Mouse (Mus musculus) cortical plate, adult 2 months (tissue): ENCODE results near the gene Olfr1218. TPM values are rescaled to one million over a fixed set of nuclear protein-coding genes. Genes with fewer than 3 reads are reported as not detected.
"Not testable (repeated sequence)": the region's sequence is repeated elsewhere in the genome, so short reads cannot be mapped to it uniquely, and the experiment has no call there.

ENCODE experiments used
- H3K27ac ChIP-seq: fragments of 200-500 bp; 2 replicates; pipeline ENCODE4 v1.5.1; 2012; ENCODE audit warnings: low read length, control low read depth, inconsistent platforms; ENCODE audit not compliant: insufficient read depth
- H3K4me1 ChIP-seq: fragments of 200-500 bp; 2 replicates; pipeline ENCODE4 v1.6.1; 2011; ENCODE audit warnings: low read length; ENCODE audit not compliant: control insufficient read depth, insufficient read depth
- H3K4me3 ChIP-seq: fragments of 200-500 bp; 2 replicates; pipeline ENCODE4 v1.5.1; 2011; ENCODE audit warnings: mild to moderate bottlenecking, low read length, control low read depth; ENCODE audit not compliant: insufficient read depth
- CTCF ChIP-seq: fragments of 200-500 bp; IDR thresholded peaks from 2 replicates; pipeline ENCODE4 v1.5.1; 2011; ENCODE audit warnings: mild to moderate bottlenecking, control low read depth, low read length; ENCODE audit not compliant: insufficient read depth; ENCODE audit errors: extremely low read depth
- POLR2A ChIP-seq: fragments of 200-500 bp; IDR thresholded peaks from 2 replicates; pipeline ENCODE4 v1.6.1; 2011; ENCODE audit warnings: mild to moderate bottlenecking, low read length, control low read depth; ENCODE audit not compliant: insufficient read depth; ENCODE audit errors: extremely low read depth
- polyA plus RNA-seq: library from polyadenylated mRNA; depleted of rRNA; stranded (reverse); fragments of >200 nt; gene quantifications from 2 replicates; pipeline ENCODE4 v1.2.3, GENCODE M21; 2012; rRNA removed

Gene Olfr1218
- polyA plus RNA-seq = not detected in 2 replicates

DNA sequence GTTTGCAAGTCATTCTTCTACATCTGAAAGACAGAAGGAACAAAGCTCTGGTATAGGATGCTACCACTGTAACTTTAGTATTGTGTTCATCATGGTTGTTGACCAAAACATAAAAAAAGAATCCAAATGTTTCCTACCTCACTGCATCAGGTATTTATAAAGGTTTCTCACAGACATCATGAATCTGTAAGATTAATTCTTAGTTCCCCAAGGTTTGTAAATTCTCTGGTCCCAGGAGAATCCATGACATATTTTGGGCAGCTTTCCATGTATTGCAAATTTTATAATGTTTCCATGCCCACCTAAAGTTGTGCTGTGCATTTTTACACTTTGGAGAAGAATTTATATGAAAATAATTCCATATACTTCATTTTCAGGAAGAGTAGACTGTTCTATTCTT lies at the start of gene Olfr1218:
Olfr1218 (minus strand) TSS at position 101 of the 400 bp plus-strand sequence.
- Histone ChIP-seq H3K4me3 (no peak within 1 kb of the TSS), H3K27ac (no peak within 1 kb of the TSS), H3K4me1 (no peaks in the 10 kb centered on the region)
- TF ChIP-seq CTCF (no peak), POLR2A (no peak)

DNA sequence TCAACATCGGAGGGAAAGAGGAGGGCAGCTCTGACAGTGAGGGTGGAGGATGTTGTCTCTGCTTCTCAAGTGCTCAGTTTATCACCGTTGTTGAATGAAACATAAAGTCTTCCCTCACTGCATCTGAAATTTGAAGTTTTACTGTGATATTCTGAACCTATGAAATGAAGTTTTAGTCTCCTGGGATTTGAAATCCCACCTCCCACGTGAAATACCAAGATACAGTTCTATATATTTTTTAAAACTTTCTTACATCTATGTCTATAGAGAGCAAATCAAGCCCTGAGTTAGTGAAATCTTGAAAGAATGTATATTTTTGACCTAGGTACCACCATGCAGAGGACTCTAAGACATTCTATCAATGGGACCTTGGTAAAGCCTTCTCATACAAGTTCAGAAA lies 45.7 kb upstream of the Olfr1218 start, which contains the start of gene Olfr1220:
Olfr1220 (minus strand) TSS at position 101 of the 400 bp plus-strand sequence.
- H3K27ac ChIP-seq = no peak within 1 kb of the TSS
- TF ChIP-seq POLR2A (no peak), CTCF (no peak)
- H3K4me1 ChIP-seq = no peaks in the 10 kb centered on the region
- H3K4me3 ChIP-seq = no peak within 1 kb of the TSS

DNA sequence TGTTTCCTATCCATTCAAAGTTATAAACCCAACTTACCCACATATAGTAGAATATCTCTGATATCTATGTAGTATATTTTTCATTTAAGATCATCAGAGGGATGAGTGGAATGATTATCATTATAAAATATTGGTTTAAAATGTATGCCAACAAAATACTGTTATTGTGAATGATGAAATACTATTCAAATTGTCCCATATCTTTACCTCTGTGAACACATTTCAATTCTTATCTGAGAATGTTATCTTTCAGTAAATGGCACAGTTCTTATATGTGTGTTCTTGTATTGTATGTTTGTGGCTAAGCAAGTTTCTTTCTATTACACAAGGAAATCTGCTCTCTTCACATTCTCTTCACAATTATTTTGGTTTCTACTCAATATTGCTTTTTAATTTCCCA lies 44.7 kb upstream of the Olfr1218 start:
- H3K4me3 ChIP-seq = no peak overlapping the region
- H3K4me1 ChIP-seq = no peaks in the 10 kb centered on the region
- no peak overlapping the region for H3K27ac ChIP-seq
- TF ChIP-seq POLR2A (no peak), CTCF (no peak)

DNA sequence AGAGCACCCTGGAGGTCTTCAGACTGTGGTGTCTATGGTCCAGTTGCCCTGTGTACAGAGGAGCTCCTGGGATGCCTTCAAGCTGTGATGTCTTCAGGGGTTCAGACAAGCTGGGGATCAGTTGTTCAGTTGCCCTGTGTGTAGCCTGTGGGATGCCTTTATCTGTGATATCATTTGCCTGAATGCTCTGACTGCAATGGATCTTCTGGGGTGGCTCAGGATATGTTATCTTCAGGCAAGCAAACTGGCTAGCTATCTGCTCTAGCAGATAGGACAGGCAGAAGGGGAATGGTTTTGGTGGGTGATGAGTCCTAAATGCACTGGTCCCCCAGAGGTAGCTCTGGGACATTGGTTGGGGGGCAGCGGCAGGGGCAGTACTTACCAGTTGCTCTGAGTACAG lies 32.9 kb upstream of the Olfr1218 start:
- no peaks in the 10 kb centered on the region for H3K4me1 ChIP-seq
- TF ChIP-seq POLR2A = no peak
- no peak for TF ChIP-seq CTCF
- no peak overlapping the region for H3K4me3 ChIP-seq
- H3K27ac ChIP-seq = no peak overlapping the region

DNA sequence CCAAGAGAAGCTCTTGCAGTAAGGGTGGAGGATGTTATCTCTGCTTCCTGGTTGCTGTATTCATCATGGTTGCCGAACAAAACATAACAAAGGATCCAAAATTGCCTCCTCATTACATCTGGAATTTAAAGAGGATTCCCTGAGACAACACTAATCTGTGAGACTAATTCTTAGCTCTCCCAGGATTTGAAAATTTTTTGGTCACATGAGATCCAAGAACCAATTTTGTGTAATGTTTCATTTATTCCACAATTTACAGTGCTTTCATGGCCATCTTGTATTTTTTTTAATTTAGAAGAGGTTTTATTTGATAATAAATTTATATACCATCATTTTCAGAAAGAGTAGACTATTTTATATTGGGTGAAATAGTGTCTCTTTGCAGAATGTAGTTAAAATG lies 22.4 kb upstream of the Olfr1218 start, which contains the start of gene Olfr1219:
Olfr1219 (minus strand) TSS at position 101 of the 400 bp plus-strand sequence.
- TF ChIP-seq POLR2A (no peak), CTCF (no peak)
- Histone ChIP-seq H3K4me1 (no peaks in the 10 kb centered on the region), H3K4me3 (no peak within 1 kb of the TSS), H3K27ac (no peak within 1 kb of the TSS)

DNA sequence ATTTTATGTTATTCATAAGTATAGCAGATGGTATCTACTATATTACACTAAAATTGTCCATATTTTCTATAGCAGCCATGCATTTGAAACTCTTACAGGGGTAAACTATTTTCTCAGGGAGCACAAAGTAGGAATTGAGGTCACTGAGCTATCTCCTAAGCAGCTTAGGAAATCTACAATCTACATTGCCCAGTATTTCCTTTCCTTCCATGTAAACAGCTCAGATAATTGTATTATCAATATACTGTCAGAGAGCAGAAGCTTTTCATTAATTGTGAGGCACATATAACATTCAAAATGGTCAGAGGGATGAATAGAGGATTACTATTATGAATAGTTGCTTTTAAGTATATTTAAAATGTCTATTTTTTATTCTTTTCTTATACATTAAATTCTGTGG lies 20.5 kb upstream of the Olfr1218 start:
- H3K4me3 ChIP-seq = no peak overlapping the region
- TF ChIP-seq POLR2A (no peak), CTCF (no peak)
- H3K27ac ChIP-seq = no peak overlapping the region
- no peaks in the 10 kb centered on the region for H3K4me1 ChIP-seq

DNA sequence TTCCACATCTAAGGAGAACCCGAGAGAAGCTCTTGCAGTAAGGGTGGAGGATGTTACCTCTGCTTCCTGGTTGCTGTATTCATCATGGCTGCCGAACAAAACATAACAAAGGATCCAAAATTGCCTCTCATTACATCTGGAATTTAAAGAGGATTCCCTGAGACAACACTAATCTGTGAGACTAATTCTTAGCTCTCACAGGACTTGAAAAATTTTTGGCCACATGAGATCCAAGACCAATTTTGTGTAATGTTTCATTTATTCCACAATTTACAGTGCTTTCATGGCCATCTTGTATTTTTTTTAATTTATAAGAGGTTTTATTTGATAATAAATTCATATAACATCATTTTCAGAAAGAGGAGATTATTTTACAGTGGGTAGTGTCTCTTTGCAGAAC lies 29.0 kb downstream of the Olfr1218 start, which contains the start of gene Olfr1217:
Olfr1217 (minus strand) TSS at position 101 of the 400 bp plus-strand sequence.
- Histone ChIP-seq H3K4me1 (no peaks in the 10 kb centered on the region), H3K4me3 (no peak within 1 kb of the TSS), H3K27ac (no peak within 1 kb of the TSS)
- TF ChIP-seq POLR2A = no peak
- TF ChIP-seq CTCF = no peak

DNA sequence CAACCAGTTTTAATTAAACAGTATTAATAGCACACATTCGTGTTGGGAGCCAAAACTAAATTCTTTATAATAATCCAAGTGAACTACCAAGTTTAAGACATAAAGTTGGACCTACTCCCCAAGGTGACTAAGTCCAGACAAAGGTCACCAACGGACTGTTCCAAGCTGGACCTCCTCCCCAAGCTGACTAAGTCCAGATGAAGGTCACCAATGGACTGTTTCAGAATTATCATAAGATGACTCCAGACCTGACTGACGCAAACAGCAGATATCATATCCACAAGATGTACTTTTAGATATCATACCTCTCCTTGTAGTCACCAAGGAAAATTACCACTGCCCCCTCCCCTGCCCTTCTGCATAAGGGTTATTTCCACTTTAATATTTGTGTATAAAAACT lies 39.6 kb downstream of the Olfr1218 start:
- not testable (repeated sequence) for H3K27ac ChIP-seq, H3K4me1 ChIP-seq, H3K4me3 ChIP-seq

DNA sequence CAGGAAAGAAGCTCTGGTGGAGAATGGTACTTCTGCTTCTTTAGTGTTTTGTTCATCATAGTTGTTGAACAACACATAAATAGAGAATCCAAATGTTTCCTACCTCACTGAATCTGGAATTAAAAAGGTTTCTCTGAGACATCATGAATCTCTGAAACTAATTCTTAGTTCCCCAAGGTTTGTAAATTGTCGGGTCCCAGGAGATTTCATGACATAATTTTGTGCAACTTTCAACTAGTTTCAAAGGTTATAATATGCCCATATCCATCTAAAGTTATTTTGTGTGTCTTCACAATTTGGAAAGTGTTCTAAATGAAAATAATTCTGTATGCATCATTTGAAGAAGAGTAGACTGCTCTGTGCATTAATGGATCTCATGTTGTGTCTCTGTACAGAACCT lies 42.7 kb downstream of the Olfr1218 start, which contains the start of gene Olfr1216:
Olfr1216 (minus strand) TSS at position 101 of the 400 bp plus-strand sequence.
- TF ChIP-seq POLR2A (no peak), CTCF (no peak)
- H3K27ac ChIP-seq = no peak within 1 kb of the TSS
- H3K4me3 ChIP-seq = no peak within 1 kb of the TSS
- H3K4me1 ChIP-seq = no peaks in the 10 kb centered on the region

DNA sequence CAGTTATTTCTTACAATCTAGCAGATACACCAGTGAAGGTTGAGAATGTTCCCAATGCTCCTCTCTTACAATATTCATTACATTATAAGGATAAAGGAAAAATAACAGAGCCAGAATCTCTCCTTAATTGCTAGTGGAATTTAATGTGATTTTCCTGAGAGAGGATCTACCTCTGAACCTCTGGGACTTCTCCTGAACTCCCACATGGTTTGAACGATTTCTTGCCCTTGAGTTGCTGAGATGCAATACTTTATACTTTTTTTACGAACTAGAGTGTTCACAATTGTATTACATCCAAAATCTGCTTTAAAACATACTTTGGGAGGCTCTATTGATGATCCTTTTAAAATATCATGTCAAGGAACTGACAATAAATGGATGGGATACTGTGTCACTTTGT lies 54.1 kb downstream of the Olfr1218 start, which contains the start of gene Olfr1215:
Olfr1215 (minus strand) TSS at position 101 of the 400 bp plus-strand sequence.
- H3K27ac ChIP-seq = no peak within 1 kb of the TSS
- H3K4me3 ChIP-seq = no peak within 1 kb of the TSS
- TF ChIP-seq POLR2A (no peak), CTCF (no peak)
- H3K4me1 ChIP-seq = no peaks in the 10 kb centered on the region

Other genes starting within 250 kb of the Olfr1218 start
- not detected in 2 replicates for gene Olfr1202, start 246.7 kb downstream of the Olfr1218 start, polyA plus RNA-seq
- not detected in 2 replicates for gene Olfr1205, start 231.4 kb downstream of the Olfr1218 start, polyA plus RNA-seq
- not detected in 2 replicates for gene Olfr1204, start 211.9 kb downstream of the Olfr1218 start, polyA plus RNA-seq
- gene Olfr1206, start 198.0 kb downstream of the Olfr1218 start, polyA plus RNA-seq = not detected in 2 replicates
- gene Olfr1208, start 158.9 kb downstream of the Olfr1218 start, polyA plus RNA-seq = not detected in 2 replicates
- gene Olfr1209, start 146.0 kb downstream of the Olfr1218 start, polyA plus RNA-seq = not detected in 2 replicates
- gene Olfr1211, start 123.1 kb downstream of the Olfr1218 start, polyA plus RNA-seq = not detected in 2 replicates
- not detected in 2 replicates for gene Olfr1212, start 107.2 kb downstream of the Olfr1218 start, polyA plus RNA-seq
- gene Gm13762, start 80.9 kb downstream of the Olfr1218 start, polyA plus RNA-seq = 0.04 TPM in 1 of 2 replicates, not detected in the other
- gene Olfr1214, start 68.5 kb downstream of the Olfr1218 start, polyA plus RNA-seq = not detected in 2 replicates
- gene Olfr1215, start 54.2 kb downstream of the Olfr1218 start, polyA plus RNA-seq = not detected in 2 replicates
- not detected in 2 replicates for gene Olfr1216, start 42.8 kb downstream of the Olfr1218 start, polyA plus RNA-seq
- not detected in 2 replicates for gene Olfr1217, start 29.1 kb downstream of the Olfr1218 start, polyA plus RNA-seq
- gene Olfr1219, start 22.3 kb upstream of the Olfr1218 start, polyA plus RNA-seq = not detected in 2 replicates
- gene Olfr1220, start 45.6 kb upstream of the Olfr1218 start, polyA plus RNA-seq = not detected in 2 replicates
- not detected in 2 replicates for gene Olfr1221, start 56.1 kb upstream of the Olfr1218 start, polyA plus RNA-seq
- not detected in 2 replicates for gene Olfr1222, start 71.9 kb upstream of the Olfr1218 start, polyA plus RNA-seq
- not detected in 2 replicates for gene Olfr1223, start 90.4 kb upstream of the Olfr1218 start, polyA plus RNA-seq
- not detected in 2 replicates for gene Olfr1224-ps1, start 102.9 kb upstream of the Olfr1218 start, polyA plus RNA-seq
- not detected in 2 replicates for gene Olfr1225, start 113.5 kb upstream of the Olfr1218 start, polyA plus RNA-seq
- not detected in 2 replicates for gene Olfr1226, start 138.9 kb upstream of the Olfr1218 start, polyA plus RNA-seq
- gene Olfr1228, start 192.9 kb upstream of the Olfr1218 start, polyA plus RNA-seq = not detected in 2 replicates
- not detected in 2 replicates for gene Olfr1229, start 226.8 kb upstream of the Olfr1218 start, polyA plus RNA-seq
- not detected in 2 replicates for gene Olfr1230, start 236.1 kb upstream of the Olfr1218 start, polyA plus RNA-seq
- not detected in 2 replicates for gene Olfr1231, start 245.9 kb upstream of the Olfr1218 start, polyA plus RNA-seq